In the genomic region with DNA sequence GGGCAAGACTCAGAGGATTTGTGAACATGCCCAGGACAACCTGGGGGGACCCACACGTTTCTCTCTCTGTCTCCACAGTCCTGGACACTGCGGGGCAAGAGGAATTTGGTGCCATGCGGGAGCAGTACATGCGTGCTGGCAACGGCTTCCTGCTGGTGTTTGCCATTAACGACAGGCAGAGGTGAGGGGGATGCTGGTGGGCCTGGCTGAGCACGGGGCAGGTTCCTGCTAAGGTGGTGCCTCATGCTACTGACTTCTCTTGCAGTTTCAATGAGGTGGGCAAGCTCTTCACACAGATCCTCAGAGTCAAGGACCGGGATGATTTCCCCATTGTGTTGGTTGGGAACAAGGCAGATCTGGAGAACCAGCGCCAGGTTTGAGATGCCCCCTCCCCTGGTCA, we compare ENCODE assay signal across 20 mouse cellular contexts. TPM values are rescaled to one million over a fixed set of nuclear protein-coding genes. Genes with fewer than 3 reads are reported as not detected.
DNase-seq lines count a peak whose midpoint lies in the region; ATAC-seq and TF ChIP-seq lines count a peak whose summit lies in the region.
"Had no signal": no experiment of that assay in that cellular context is flagged by ENCODE, and none has a peak within 500 bp of the region (broad histone marks: within the 10 kb centered on the region; RNA-seq: fewer than 3 reads in every experiment).

No protein-coding gene starts in this region.

- no peak for TF ChIP-seq POLR2A in heart, adult 2 months (IDR thresholded peaks at IDR 0.05; ENCODE audit: insufficient read depth, low read depth, low read length)

- ATAC-seq in kidney, embryonic 16.5 days (ENCODE audit: low FRiP score, low TSS enrichment) = no peak
- ATAC-seq in kidney, embryonic 14.5 days (ENCODE audit: low FRiP score, low TSS enrichment) = no peak
- ATAC-seq in limb, embryonic 13.5 days (ENCODE audit: low FRiP score, low read depth) = no peak
- ATAC-seq: activated CD4-positive, CD25-positive, alpha-beta regulatory T cell, adult 4 months; forebrain, embryonic 16.5 days; intestine, embryonic 15.5 days; Patski had no signal

- peaks cover 7% of the 10 kb centered on the region for H3K4me1 ChIP-seq in heart, adult 2 months (ENCODE audit: control insufficient read depth, insufficient read depth, low read length)
- peaks cover 14% of the 10 kb centered on the region; the same call in 1 of the 2 replicates for H3K4me1 ChIP-seq in kidney, embryonic 16.5 days (ENCODE audit: insufficient read depth, low read length)
- peaks cover 11% of the 10 kb centered on the region; the same call in 1 of the 2 replicates for H3K4me1 ChIP-seq in kidney, embryonic 14.5 days (ENCODE audit: control insufficient read depth, insufficient read depth, low read length)
- H3K4me1 ChIP-seq in limb, embryonic 13.5 days = peaks cover 19% of the 10 kb centered on the region

- intact Hi-C loops in heart, adult 2 months (cut with DNase I) = no loop called here

- no peak overlapping the region for H3K27ac ChIP-seq in heart, adult 2 months
- no peak overlapping the region for H3K27ac ChIP-seq in kidney, embryonic 16.5 days (ENCODE audit: low read length)
- H3K27ac ChIP-seq in kidney, embryonic 14.5 days (ENCODE audit: low read depth, low read length) = no peak overlapping the region
- H3K27ac ChIP-seq in limb, embryonic 13.5 days = no peak overlapping the region
- H3K27ac ChIP-seq: embryonic facial prominence, embryonic 13.5 days; forebrain, embryonic 12.5 days; intestine, embryonic 15.5 days had no signal

- no peak overlapping the region for H3K9ac ChIP-seq in heart, adult 2 months (ENCODE audit: low read depth, low read length)
- H3K9ac ChIP-seq in kidney, embryonic 16.5 days (replicated peaks; ENCODE audit: low read length) = 0 out of 2 replicates have a peak overlapping the region, but pooled peaks have one; percentile 31
- no peak overlapping the region for H3K9ac ChIP-seq in kidney, embryonic 14.5 days (ENCODE audit: low read depth, low read length)
- 0 out of 2 replicates have a peak overlapping the region, but pooled peaks have one; percentile 39 for H3K9ac ChIP-seq in limb, embryonic 13.5 days
- H3K9ac ChIP-seq: forebrain, embryonic 12.5 days; intestine, embryonic 15.5 days had no signal

- peak; percentile 94 for DNase-seq in heart, adult 11 months
- no peak for DNase-seq in heart, adult 2 months
- DNase-seq in spleen, adult 18-20 months = no peak
- DNase-seq: adrenal gland, postnatal 14 days; cerebellum, adult 8-10 months; cerebellum, postnatal 14 days; gastrocnemius, postnatal 25 days; heart, postnatal 4 days had no signal

- TF ChIP-seq CTCF in heart, adult 2 months (IDR thresholded peaks at IDR 0.05) = no peak

- H3K27me3 ChIP-seq in heart, adult 2 months (ENCODE audit: control insufficient read depth, insufficient read depth, low read length) = no peaks in the 10 kb centered on the region
- no peaks in the 10 kb centered on the region for H3K27me3 ChIP-seq in kidney, embryonic 16.5 days (ENCODE audit: insufficient read depth, low read length)
- H3K27me3 ChIP-seq in kidney, embryonic 14.5 days (ENCODE audit: control insufficient read depth, insufficient read depth, low read length) = no peaks in the 10 kb centered on the region
- H3K27me3 ChIP-seq in limb, embryonic 13.5 days = 0 out of 2 replicates have a peak, but pooled peaks cover 6% of the 10 kb centered on the region
- H3K27me3 ChIP-seq: CH12.LX; embryonic facial prominence, embryonic 13.5 days; intestine, embryonic 15.5 days; Patski had no signal

- H3K9me3 ChIP-seq in kidney, embryonic 16.5 days (ENCODE audit: low read length) = no peaks in the 10 kb centered on the region
- H3K9me3 ChIP-seq in kidney, embryonic 14.5 days (ENCODE audit: control insufficient read depth, low read length) = no peaks in the 10 kb centered on the region
- no peaks in the 10 kb centered on the region for H3K9me3 ChIP-seq in limb, embryonic 13.5 days
- H3K9me3 ChIP-seq: embryonic facial prominence, embryonic 13.5 days; forebrain, embryonic 12.5 days; heart, embryonic 10.5 days; hindbrain, embryonic 13.5 days; intestine, embryonic 15.5 days had no signal

- H3K79me2 ChIP-seq in heart, adult 2 months (replicated peaks; ENCODE audit: control insufficient read depth, insufficient read depth, low read length) = no peaks in the 10 kb centered on the region

- WGBS in heart, adult 2 months = 82% methylated on average over 9 of the region's 9 CpGs
- WGBS in kidney, embryonic 16.5 days = 68% methylated on average over 9 of the region's 9 CpGs
- WGBS in kidney, embryonic 14.5 days = 78% methylated on average over 9 of the region's 9 CpGs
- WGBS in limb, embryonic 13.5 days = 61% methylated on average over 9 of the region's 9 CpGs

- no peak overlapping the region for H3K4me2 ChIP-seq in kidney, embryonic 16.5 days (replicated peaks; ENCODE audit: low read depth, low read length)
- no peak overlapping the region for H3K4me2 ChIP-seq in kidney, embryonic 14.5 days (replicated peaks; ENCODE audit: low read depth, low read length)
- no peak overlapping the region for H3K4me2 ChIP-seq in limb, embryonic 13.5 days (replicated peaks)
- H3K4me2 ChIP-seq: forebrain, embryonic 12.5 days; hindbrain, embryonic 13.5 days had no signal

- TF ChIP-seq EP300 in heart, adult 2 months (IDR thresholded peaks at IDR 0.05; ENCODE audit: insufficient read depth, low read depth, low read length) = no peak

- H3K36me3 ChIP-seq in heart, adult 2 months (ENCODE audit: control insufficient read depth, insufficient read depth, low read length) = no peaks in the 10 kb centered on the region
- no peaks in the 10 kb centered on the region for H3K36me3 ChIP-seq in kidney, embryonic 16.5 days (ENCODE audit: insufficient read depth, low read length)
- H3K36me3 ChIP-seq in kidney, embryonic 14.5 days (ENCODE audit: control insufficient read depth, insufficient read depth, low read length) = no peaks in the 10 kb centered on the region
- H3K36me3 ChIP-seq in limb, embryonic 13.5 days = no peaks in the 10 kb centered on the region
- H3K36me3 ChIP-seq: embryonic facial prominence, embryonic 13.5 days; forebrain, embryonic 12.5 days; hindbrain, embryonic 13.5 days; intestine, embryonic 15.5 days had no signal

- H3K4me3 ChIP-seq in heart, adult 2 months = no peak overlapping the region
- no peak overlapping the region for H3K4me3 ChIP-seq in kidney, embryonic 16.5 days (ENCODE audit: low read length)
- H3K4me3 ChIP-seq in kidney, embryonic 14.5 days (ENCODE audit: low read length) = no peak overlapping the region
- no peak overlapping the region for H3K4me3 ChIP-seq in limb, embryonic 13.5 days
- H3K4me3 ChIP-seq: embryonic facial prominence, embryonic 13.5 days; forebrain, embryonic 12.5 days; hindbrain, embryonic 13.5 days had no signal

RNA-seq across cellular contexts. Expression of a gene that starts 2.5 kb away (rescaled TPM):
- total RNA-seq in heart, adult 2 months (2021) = 10 to 100 TPM; 40.9 to 44.3 TPM
- polyA plus RNA-seq in heart, adult 2 months (2012; rRNA removed) = 107 and 114 TPM in 2 replicates
- 42.9 and 44.1 TPM in 2 replicates for polyA plus RNA-seq in kidney, embryonic 16.5 days (2015; fragmentation: Nextera tagmentation; extraction: Ambion mirVana)
- polyA plus RNA-seq in kidney, embryonic 14.5 days (2014; fragmentation: Nextera tagmentation; extraction: Ambion mirVana) = 31.8 and 35.2 TPM in 2 replicates
- 27.5 and 29.1 TPM in 2 replicates for polyA plus RNA-seq in limb, embryonic 13.5 days (2015; fragmentation: Nextera tagmentation; extraction: Ambion mirVana)

RNA-seq across cellular contexts. Expression of a gene that starts 4.1 kb away (rescaled TPM):
- total RNA-seq in heart, adult 2 months (2021) = 10 to 100 TPM; 45.5 to 46.6 TPM
- 33.9 and 36.0 TPM in 2 replicates for polyA plus RNA-seq in heart, adult 2 months (2012; rRNA removed)
- polyA plus RNA-seq in kidney, embryonic 16.5 days (2015; fragmentation: Nextera tagmentation; extraction: Ambion mirVana) = 30.6 and 36.4 TPM in 2 replicates
- polyA plus RNA-seq in kidney, embryonic 14.5 days (2014; fragmentation: Nextera tagmentation; extraction: Ambion mirVana) = 46.5 and 54.0 TPM in 2 replicates
- polyA plus RNA-seq in limb, embryonic 13.5 days (2015; fragmentation: Nextera tagmentation; extraction: Ambion mirVana) = 38.6 and 40.7 TPM in 2 replicates

RNA-seq across cellular contexts. Expression of a gene that starts 21.7 kb away (rescaled TPM):
- 10 to 100 TPM in 1 of 2 experiments, 1 to 10 TPM in 1; 9.5 to 11.5 TPM for total RNA-seq in heart, adult 2 months (2021)
- polyA plus RNA-seq in heart, adult 2 months (2012; rRNA removed) = 16.8 and 19.2 TPM in 2 replicates
- 56.1 and 61.9 TPM in 2 replicates for polyA plus RNA-seq in kidney, embryonic 16.5 days (2015; fragmentation: Nextera tagmentation; extraction: Ambion mirVana)
- 54.9 and 71.1 TPM in 2 replicates for polyA plus RNA-seq in kidney, embryonic 14.5 days (2014; fragmentation: Nextera tagmentation; extraction: Ambion mirVana)
- polyA plus RNA-seq in limb, embryonic 13.5 days (2015; fragmentation: Nextera tagmentation; extraction: Ambion mirVana) = 77.3 and 78.4 TPM in 2 replicates

RNA-seq across cellular contexts. Expression of a gene that starts 22.8 kb away (rescaled TPM):
- 10 to 100 TPM; 24.4 to 26.0 TPM for total RNA-seq in heart, adult 2 months (2021)
- 55.6 and 62.6 TPM in 2 replicates for polyA plus RNA-seq in heart, adult 2 months (2012; rRNA removed)
- polyA plus RNA-seq in kidney, embryonic 16.5 days (2015; fragmentation: Nextera tagmentation; extraction: Ambion mirVana) = 109 TPM in 2 replicates
- polyA plus RNA-seq in kidney, embryonic 14.5 days (2014; fragmentation: Nextera tagmentation; extraction: Ambion mirVana) = 66.2 and 81.6 TPM in 2 replicates
- polyA plus RNA-seq in limb, embryonic 13.5 days (2015; fragmentation: Nextera tagmentation; extraction: Ambion mirVana) = 94.6 and 96.8 TPM in 2 replicates

RNA-seq across cellular contexts. Expression of a gene that starts 32.5 kb away (rescaled TPM):
- total RNA-seq in heart, adult 2 months (2021) = 10 to 100 TPM; 22.4 to 23.0 TPM
- 4.9 and 7.1 TPM in 2 replicates for polyA plus RNA-seq in heart, adult 2 months (2012; rRNA removed)
- polyA plus RNA-seq in kidney, embryonic 16.5 days (2015; fragmentation: Nextera tagmentation; extraction: Ambion mirVana) = 12.9 and 13.8 TPM in 2 replicates
- 16.3 and 18.9 TPM in 2 replicates for polyA plus RNA-seq in kidney, embryonic 14.5 days (2014; fragmentation: Nextera tagmentation; extraction: Ambion mirVana)
- 14.5 and 15.3 TPM in 2 replicates for polyA plus RNA-seq in limb, embryonic 13.5 days (2015; fragmentation: Nextera tagmentation; extraction: Ambion mirVana)

Comparison
In these comparisons a context has a peak if more than half of its experiments do, and no peak if none do; other contexts are left out.
1. H3K9ac ChIP-seq: peak in kidney, embryonic 16.5 days (single experiment) and limb, embryonic 13.5 days (single experiment); none in heart, adult 2 months (single experiment) and kidney, embryonic 14.5 days (single experiment).